Mouse (Mus musculus) CH12.LX (cell line): Measurements from ENCODE around the gene Rbm19.
A peak's percentile ranks its signal among the peaks of the same experiment; 100 is the strongest.

Experiments used
- CTCF ChIP-seq, 2 experiments: IDR thresholded peaks in 1 of 2; conservative IDR thresholded peaks in 1 of 2; 2 replicates each; pipeline ENCODE4 v1.5.1; 2011 to 2012; ENCODE audit warnings: low read depth in 2 of 2, low read length in 2 of 2, improper control_type of control experiment in 1 of 2, inconsistent platforms in 1 of 2, mild to moderate bottlenecking in 1 of 2, moderate library complexity in 1 of 2
- EP300 ChIP-seq: IDR thresholded peaks from 2 replicates; pipeline ENCODE4 v1.6.1; 2011; ENCODE audit warnings: low read length, improper control_type of control experiment
- HCFC1 ChIP-seq: IDR thresholded peaks from 2 replicates; pipeline ENCODE4 v1.6.1; 2012; ENCODE audit warnings: low read depth, mild to moderate bottlenecking, inconsistent platforms, low read length, improper control_type of control experiment
- MAFK ChIP-seq: IDR thresholded peaks from 2 replicates; pipeline ENCODE4 v1.6.1; 2011; ENCODE audit warnings: low read length, improper control_type of control experiment; ENCODE audit not compliant: insufficient replicate concordance
- MYC ChIP-seq: IDR thresholded peaks from 2 replicates; pipeline ENCODE4 v1.6.1; 2011; ENCODE audit warnings: low read depth, mild to moderate bottlenecking, improper control_type of control experiment, low read length
- POLR2A ChIP-seq: IDR thresholded peaks from 2 replicates; pipeline ENCODE4 v1.6.1; 2011; ENCODE audit warnings: low read depth, mild to moderate bottlenecking, improper control_type of control experiment, low read length

DNA sequence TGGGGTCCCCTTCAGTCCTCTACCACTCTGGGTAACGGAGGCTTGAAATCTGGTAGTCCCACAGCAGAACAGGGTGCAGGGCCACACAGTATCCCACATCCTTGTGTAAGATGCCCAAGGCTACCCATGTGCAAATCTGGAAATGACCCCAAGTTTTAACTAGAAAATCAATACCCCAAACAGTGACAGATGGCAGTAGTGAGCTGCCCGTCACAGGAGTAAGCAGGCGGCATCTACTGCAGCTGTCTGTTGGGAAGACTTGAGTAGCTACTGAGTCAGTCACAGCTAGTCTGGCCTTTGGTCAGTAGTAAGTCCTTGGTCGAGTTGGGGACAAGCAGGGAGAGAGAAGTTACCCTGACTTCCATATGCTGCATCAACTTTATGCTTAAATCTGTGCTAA, 34.9 kb downstream of the Rbm19 start:
- TF ChIP-seq CTCF (conservative IDR thresholded peaks at IDR 0.05 in 1 of 2, IDR thresholded peaks at IDR 0.05 in 1 of 2; ENCODE audit: low read depth in 2 of 2, low read length in 2 of 2) (peak in 1 of 2 experiments; percentile 45; a peak in 2 of 4 replicates), MYC (no peak), HCFC1 (no peak), EP300 (no peak), MAFK (no peak), POLR2A (no peak)
